Mouse (Mus musculus) E14TG2a.4 (cell line): ENCODE measurements around the gene Gm9817.

ENCODE experiments used
- CTCF ChIP-seq: conservative IDR thresholded peaks from 2 replicates; pipeline ENCODE4 v1.5.1; 2014; ENCODE audit warnings: low read length
- NANOG ChIP-seq: IDR thresholded peaks from 2 replicates; pipeline ENCODE4 v1.6.1; 2014; ENCODE audit warnings: borderline replicate concordance, low read length, mixed read lengths
- POU5F1 ChIP-seq: IDR thresholded peaks from 2 replicates; pipeline ENCODE4 v1.6.1; 2014; ENCODE audit warnings: low read length, borderline replicate concordance

DNA sequence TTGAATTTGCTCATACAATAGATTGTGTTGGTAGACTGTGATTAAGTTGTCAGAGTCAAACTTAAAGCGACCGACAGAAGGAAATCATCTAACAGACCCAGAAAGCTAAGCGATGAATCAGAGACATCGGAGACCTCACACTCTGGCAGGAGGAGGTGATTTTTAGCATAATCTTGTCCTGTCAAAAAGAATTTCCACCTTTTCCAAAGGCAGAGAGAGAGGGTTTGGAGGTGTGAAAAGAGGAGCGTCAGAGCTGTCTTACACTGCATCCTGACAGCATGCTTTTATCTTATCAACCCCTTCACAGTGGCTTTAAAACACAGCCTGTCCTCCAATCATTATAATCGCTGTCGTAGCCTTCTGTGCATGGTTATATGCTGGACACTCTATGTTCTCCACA is 25.7 kb upstream of the Gm9817 start:
- TF ChIP-seq CTCF = no peak
- TF ChIP-seq NANOG = no peak
- TF ChIP-seq POU5F1 = no peak
